Mouse (Mus musculus): ENCODE measurements around the gene Ticam1.

GRCm38 (mm10) chr17:56269741-56270140 lies 6.8 kb downstream of the Ticam1 start:
- TF ChIP-seq CTCF (IDR thresholded peaks at IDR 0.05; ENCODE audit: extremely low read depth, insufficient read length, insufficient replicate concordance, low read depth, low read length) (no peak), POLR2A (IDR thresholded peaks at IDR 0.05; ENCODE audit: low read depth, low read length) (no peak)

Measured in small intestine, adult 2 months (tissue).